Mouse (Mus musculus) testis, adult 2 months (tissue): ENCODE data around the gene Clmn. TPM values are rescaled to one million over a fixed set of nuclear protein-coding genes. Genes with fewer than 3 reads are reported as not detected.

Experiments
- H3K27ac ChIP-seq: fragments of 200-500 bp; 2 replicates; pipeline ENCODE4 v1.5.1; 2012; ENCODE audit warnings: low read depth, low read length; ENCODE audit not compliant: control insufficient read depth, insufficient read depth
- H3K27me3 ChIP-seq: fragments of 200-500 bp; 2 replicates; pipeline ENCODE4 v1.6.1; 2012; ENCODE audit warnings: mild to moderate bottlenecking, low read length, moderate library complexity; ENCODE audit not compliant: control insufficient read depth, insufficient read depth
- H3K36me3 ChIP-seq: fragments of 200-500 bp; 2 replicates; pipeline ENCODE4 v1.6.1; 2012; ENCODE audit warnings: mild to moderate bottlenecking, low read length; ENCODE audit not compliant: control insufficient read depth, insufficient read depth
- H3K4me1 ChIP-seq: fragments of 200-500 bp; 2 replicates; pipeline ENCODE4 v1.6.1; 2012; ENCODE audit warnings: low read length; ENCODE audit not compliant: control insufficient read depth, insufficient read depth
- H3K4me3 ChIP-seq: fragments of 200-500 bp; 2 replicates; pipeline ENCODE4 v1.5.1; 2012; ENCODE audit warnings: low read depth, mild to moderate bottlenecking, low read length, moderate library complexity, mixed read lengths; ENCODE audit not compliant: control insufficient read depth
- CTCF ChIP-seq: fragments of 200-500 bp; IDR thresholded peaks from 2 replicates; pipeline ENCODE4 v1.5.1; 2012; ENCODE audit warnings: low read depth, mild to moderate bottlenecking, inconsistent platforms, low read length, moderate library complexity; ENCODE audit not compliant: control insufficient read depth, insufficient read depth, insufficient replicate concordance
- POLR2A ChIP-seq: fragments of 200-500 bp; IDR thresholded peaks from 2 replicates; pipeline ENCODE4 v1.6.1; 2012; ENCODE audit warnings: low read depth, mild to moderate bottlenecking, inconsistent platforms, low read length, moderate library complexity; ENCODE audit not compliant: control insufficient read depth
- polyA plus RNA-seq: library from polyadenylated mRNA; depleted of rRNA; stranded (reverse); fragments of >200 nt; gene quantifications from 2 replicates; pipeline ENCODE4 v1.2.3, GENCODE M21; 2012

Clmn gene
- polyA plus RNA-seq, 1 experiment: 119 TPM

- Histone ChIP-seq H3K27me3 (no peaks in the 10 kb centered on the region), H3K4me1 (no peaks in the 10 kb centered on the region; the same call in none of the 2 replicates), H3K36me3 (no peaks in the 10 kb centered on the region), H3K4me3 (no peak overlapping the region), H3K27ac (no peak overlapping the region)
- TF ChIP-seq POLR2A: no peak
- TF ChIP-seq CTCF: no peak
Observed at GRCm38 (mm10) chr12:104848667-104849066, 16.2 kb downstream of the Clmn start.

- TF ChIP-seq CTCF: no peak
- Histone ChIP-seq H3K4me1 (no peaks in the 10 kb centered on the region; the same call in none of the 2 replicates), H3K4me3 (no peak overlapping the region), H3K27me3 (no peaks in the 10 kb centered on the region), H3K27ac (no peak overlapping the region), H3K36me3 (no peaks in the 10 kb centered on the region)
Observed at GRCm38 (mm10) chr12:104847227-104847626, 17.6 kb downstream of the Clmn start.

GRCm38 (mm10) chr12:104845707-104846106 is 19.2 kb downstream of the Clmn start:
- Histone ChIP-seq H3K36me3 (no peaks in the 10 kb centered on the region), H3K27ac (no peak overlapping the region), H3K27me3 (no peaks in the 10 kb centered on the region), H3K4me3 (no peak overlapping the region; the same call in 1 of the 2 replicates), H3K4me1 (no peaks in the 10 kb centered on the region; the same call in 1 of the 2 replicates)
- TF ChIP-seq POLR2A (no peak), CTCF (no peak)

- Histone ChIP-seq H3K27ac (no peak overlapping the region), H3K4me1 (no peaks in the 10 kb centered on the region; the same call in 1 of the 2 replicates), H3K27me3 (no peaks in the 10 kb centered on the region), H3K36me3 (no peaks in the 10 kb centered on the region), H3K4me3 (no peak overlapping the region)
- TF ChIP-seq CTCF (no peak), POLR2A (no peak)
Observed at GRCm38 (mm10) chr12:104844989-104845388, 19.9 kb downstream of the Clmn start.

GRCm38 (mm10) chr12:104844279-104844678 is 20.6 kb downstream of the Clmn start:
- Histone ChIP-seq H3K27ac (no peak overlapping the region), H3K4me1 (no peaks in the 10 kb centered on the region; the same call in 1 of the 2 replicates), H3K4me3 (no peak overlapping the region), H3K27me3 (no peaks in the 10 kb centered on the region), H3K36me3 (no peaks in the 10 kb centered on the region)
- TF ChIP-seq CTCF (no peak), POLR2A (no peak)

GRCm38 (mm10) chr12:104841256-104841655 is 23.6 kb downstream of the Clmn start:
- Histone ChIP-seq H3K36me3 (no peaks in the 10 kb centered on the region), H3K27me3 (no peaks in the 10 kb centered on the region), H3K4me3 (no peak overlapping the region), H3K4me1 (no peaks in the 10 kb centered on the region; the same call in 1 of the 2 replicates), H3K27ac (no peak overlapping the region)
- no peak for TF ChIP-seq CTCF
- TF ChIP-seq POLR2A: no peak

- H3K4me3 ChIP-seq: no peak overlapping the region
- no peaks in the 10 kb centered on the region for H3K27me3 ChIP-seq
- H3K4me1 ChIP-seq: no peaks in the 10 kb centered on the region
- H3K36me3 ChIP-seq: no peaks in the 10 kb centered on the region
- TF ChIP-seq CTCF (no peak; the same call in 1 of the 2 replicates), POLR2A (no peak)
- no peak overlapping the region for H3K27ac ChIP-seq
Observed at GRCm38 (mm10) chr12:104838987-104839386, 25.9 kb downstream of the Clmn start.

- Histone ChIP-seq H3K4me1 (no peaks in the 10 kb centered on the region), H3K4me3 (no peak overlapping the region), H3K27ac (no peak overlapping the region), H3K27me3 (no peaks in the 10 kb centered on the region), H3K36me3 (no peaks in the 10 kb centered on the region)
- TF ChIP-seq POLR2A (no peak), CTCF (no peak)
Observed at GRCm38 (mm10) chr12:104838462-104838861, 26.4 kb downstream of the Clmn start.
